Mouse (Mus musculus) lung, embryonic 15.5 days (tissue): ENCODE results near the gene Vmn1r80. TPM values are rescaled to one million over a fixed set of nuclear protein-coding genes. Genes with fewer than 3 reads are reported as not detected.
"Not testable (repeated sequence)": the region's sequence is repeated elsewhere in the genome, so short reads cannot be mapped to it uniquely, and the experiment has no call there.

Source experiments
- ATAC-seq: fragments of 200-750 bp; cut with Nextera tagmentation; 2 replicates; pipeline ENCODE4 v1.8.0; 2017; ENCODE audit warnings: moderate number of reproducible peaks, borderline replicate concordance; ENCODE audit not compliant: low FRiP score, low TSS enrichment; ENCODE audit errors: extremely low read depth
- H3K27ac ChIP-seq: fragments of 300-500 bp; sonication (generic); 2 replicates; pipeline ENCODE4 v1.5.1; 2015; ENCODE audit warnings: moderate library complexity, mild to moderate bottlenecking, inconsistent platforms
- H3K27me3 ChIP-seq: fragments of 300-500 bp; sonication (generic); 2 replicates; pipeline ENCODE4 v1.6.1; 2015; ENCODE audit warnings: inconsistent platforms
- H3K36me3 ChIP-seq: fragments of 300-500 bp; sonication (generic); 2 replicates; pipeline ENCODE4 v1.6.1; 2015; ENCODE audit warnings: inconsistent platforms
- H3K4me1 ChIP-seq: fragments of 300-500 bp; sonication (generic); 2 replicates; pipeline ENCODE4 v1.6.1; 2015; ENCODE audit warnings: inconsistent platforms
- H3K4me2 ChIP-seq: fragments of 300-500 bp; sonication (generic); 2 replicates; pipeline ENCODE4 v1.6.1; 2015; ENCODE audit warnings: inconsistent platforms, mild to moderate bottlenecking, moderate library complexity
- H3K4me3 ChIP-seq: fragments of 300-500 bp; sonication (generic); 2 replicates; pipeline ENCODE4 v1.5.1; 2015; ENCODE audit warnings: mild to moderate bottlenecking, inconsistent platforms
- H3K9ac ChIP-seq: fragments of 300-500 bp; sonication (generic); 2 replicates; pipeline ENCODE4 v1.6.1; 2015; ENCODE audit warnings: inconsistent platforms
- H3K9me3 ChIP-seq: fragments of 300-500 bp; sonication (generic); 2 replicates; pipeline ENCODE4 v1.6.1; 2016; ENCODE audit warnings: inconsistent platforms
- WGBS: fragments of 180-500 bp; shearing (Covaris S2); methylation state at CpG from one replicate; pipeline ENCODE4 v1.1.7; 2015; 5-methylcytosine and 5-hydroxymethylcytosine counted together
- polyA plus RNA-seq: library from polyadenylated mRNA; unstranded; fragments of >200 nt; fragmentation: Nextera tagmentation; extraction: Ambion mirVana; gene quantifications from 2 replicates; pipeline ENCODE4 v1.2.1, GENCODE M21; 2015

Vmn1r80 gene
- not detected in 2 replicates for polyA plus RNA-seq

DNA sequence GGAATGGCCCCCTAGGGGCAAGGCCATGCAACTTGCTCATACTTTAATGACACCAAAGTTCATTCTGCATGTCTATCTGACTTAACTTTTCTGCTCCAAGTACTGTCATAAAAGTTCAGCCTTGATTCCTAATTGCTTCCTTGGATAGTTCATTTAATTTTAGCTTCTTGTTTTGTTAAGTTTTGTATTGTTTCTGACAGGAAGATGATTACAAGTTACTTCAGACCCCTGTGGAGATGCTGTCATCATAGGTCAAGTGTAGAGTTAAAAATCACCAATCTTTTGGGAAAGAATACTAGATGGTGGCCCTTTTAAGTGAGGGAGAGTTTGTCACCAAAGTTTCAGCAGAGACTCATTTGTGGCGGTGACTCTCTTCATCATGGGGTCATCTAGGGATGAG is at the start of gene Vmn1r80:
Gene Vmn1r80 (plus strand): TSS at position 301 of the 400 bp plus-strand sequence.
- Histone ChIP-seq H3K9ac (no peak within 1 kb of the TSS), H3K4me2 (no peak within 1 kb of the TSS), H3K27me3 (no peaks in the 10 kb centered on the region), H3K27ac (no peak within 1 kb of the TSS), H3K4me1 (no peaks in the 10 kb centered on the region), H3K4me3 (no peak within 1 kb of the TSS), H3K36me3 (no peaks in the 10 kb centered on the region), H3K9me3 (no peaks in the 10 kb centered on the region)
- WGBS, result 88% methylated on average over 1 of the region's 1 CpGs
- ATAC-seq, result no peak

DNA sequence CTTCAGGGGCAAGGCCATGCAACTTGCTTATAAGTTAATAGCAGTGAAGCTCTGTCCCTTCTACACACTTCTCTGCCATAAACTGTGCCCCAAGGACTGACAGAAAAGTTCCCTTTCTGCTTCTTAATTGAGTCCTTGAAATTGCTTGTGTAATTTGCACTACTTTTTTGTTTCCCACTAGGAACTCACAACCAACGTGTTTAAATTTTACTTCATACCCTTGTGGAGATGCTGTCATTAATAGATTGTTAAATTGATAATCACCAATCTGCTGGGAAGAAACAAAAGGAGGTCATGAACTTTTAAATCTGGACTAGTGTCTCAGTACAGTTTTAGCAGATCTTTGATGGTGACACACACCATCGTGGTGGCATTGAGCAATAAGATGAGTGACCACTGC is 39.1 kb upstream of the Vmn1r80 start, which contains the start of gene Vmn1r78:
Gene Vmn1r78 (plus strand): TSS at position 301 of the 400 bp plus-strand sequence.
- no peak within 1 kb of the TSS for H3K4me3 ChIP-seq
- no peak for ATAC-seq
- H3K9me3 ChIP-seq, result no peaks in the 10 kb centered on the region
- no peaks in the 10 kb centered on the region for H3K27me3 ChIP-seq
- no peaks in the 10 kb centered on the region for H3K4me1 ChIP-seq
- no peak within 1 kb of the TSS for H3K9ac ChIP-seq
- no peak within 1 kb of the TSS for H3K4me2 ChIP-seq
- H3K27ac ChIP-seq, result no peak within 1 kb of the TSS
- 46% methylated on average over 2 of the region's 2 CpGs for WGBS
- no peaks in the 10 kb centered on the region for H3K36me3 ChIP-seq

DNA sequence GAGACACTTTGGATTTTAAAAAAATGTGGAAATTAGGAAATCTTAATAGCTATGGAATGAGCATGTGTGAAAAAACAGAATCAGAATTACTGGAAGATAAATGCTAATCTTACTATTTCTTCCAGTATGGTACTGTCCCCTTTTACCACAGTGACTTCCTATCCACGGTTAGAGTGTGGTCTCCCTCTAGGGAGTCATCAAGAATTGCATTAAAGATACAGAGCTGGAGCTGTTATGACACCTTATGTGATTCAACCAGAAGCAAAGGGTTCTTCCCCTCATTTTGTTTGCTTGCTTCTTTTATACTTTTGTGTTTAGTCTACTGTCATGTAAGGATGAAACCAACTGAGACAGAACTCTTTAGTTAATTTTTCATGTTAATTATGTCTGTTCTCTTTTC is 32.6 kb upstream of the Vmn1r80 start:
- not testable (repeated sequence) for H3K4me3 ChIP-seq, H3K27me3 ChIP-seq, ATAC-seq, H3K9me3 ChIP-seq, H3K4me2 ChIP-seq, H3K27ac ChIP-seq, H3K36me3 ChIP-seq, H3K9ac ChIP-seq, H3K4me1 ChIP-seq
- WGBS, result 38% methylated on average over 1 of the region's 1 CpGs

DNA sequence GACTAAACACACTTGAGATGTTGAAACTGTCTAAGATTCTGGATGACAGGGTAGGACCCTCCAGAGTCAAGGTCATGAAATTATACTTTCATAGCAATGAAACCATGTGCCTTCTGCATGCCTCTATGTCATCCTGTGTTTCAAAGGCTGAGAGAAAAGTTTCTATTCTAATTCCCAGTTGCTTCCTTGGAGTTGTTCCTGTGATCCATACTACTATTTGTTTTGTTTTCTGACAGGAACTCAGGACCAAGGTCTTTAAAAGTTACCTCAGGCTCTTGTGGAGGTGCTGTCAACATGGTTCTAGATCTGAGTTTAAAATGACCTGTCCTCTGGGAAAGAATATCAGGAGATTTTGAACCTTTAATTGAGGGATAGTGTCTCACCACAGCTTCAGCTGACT is 18.1 kb upstream of the Vmn1r80 start, which contains the start of gene Vmn1r79:
Gene Vmn1r79 (plus strand): TSS at position 301 of the 400 bp plus-strand sequence.
- H3K9ac ChIP-seq, H3K36me3 ChIP-seq, H3K4me3 ChIP-seq, ATAC-seq, H3K4me1 ChIP-seq, H3K9me3 ChIP-seq, H3K4me2 ChIP-seq, H3K27ac ChIP-seq, H3K27me3 ChIP-seq: not testable (repeated sequence)

DNA sequence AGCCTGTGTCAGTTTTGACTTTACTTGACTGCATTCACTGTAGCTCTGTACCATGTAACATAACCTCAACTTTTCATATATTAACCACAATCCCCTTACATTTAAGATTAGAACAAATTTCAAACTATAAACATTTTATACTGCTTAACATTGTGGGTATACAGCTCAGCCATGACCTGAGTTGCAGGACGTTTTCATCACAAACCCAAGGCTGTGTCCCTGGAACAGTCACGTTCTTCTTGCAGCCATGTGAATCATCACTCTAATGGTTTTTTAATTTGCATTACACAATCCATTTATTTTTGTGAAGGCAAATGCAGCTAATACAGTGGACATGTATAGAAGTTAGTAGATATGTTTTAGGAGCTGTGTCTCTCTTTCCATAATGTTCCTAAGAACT is 16.2 kb upstream of the Vmn1r80 start:
- H3K9ac ChIP-seq, H3K9me3 ChIP-seq, H3K4me1 ChIP-seq, H3K4me2 ChIP-seq, H3K27ac ChIP-seq, H3K27me3 ChIP-seq, H3K36me3 ChIP-seq, H3K4me3 ChIP-seq, ATAC-seq: not testable (repeated sequence)
- WGBS, result 49% methylated on average over 2 of the region's 2 CpGs

DNA sequence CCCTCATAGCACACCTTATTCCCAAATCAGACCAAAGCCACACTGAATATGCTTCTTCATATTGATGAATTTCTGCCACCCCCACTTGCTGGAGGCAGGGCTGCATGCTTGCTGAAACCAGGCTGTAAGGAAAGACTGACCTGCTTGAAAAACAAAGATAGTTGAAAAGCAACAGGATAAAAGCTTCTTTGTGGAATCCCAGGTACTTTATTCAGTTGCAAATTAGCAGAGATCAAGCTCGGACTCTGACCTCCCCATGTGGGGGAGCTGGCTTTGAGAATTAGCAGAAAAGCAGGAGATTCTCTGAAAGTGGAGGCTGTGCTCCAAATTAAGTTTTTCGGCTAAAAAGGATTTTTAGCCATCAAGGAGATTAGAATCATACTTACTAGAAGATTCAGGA is 15.1 kb downstream of the Vmn1r80 start:
- no peaks in the 10 kb centered on the region for H3K4me1 ChIP-seq
- H3K36me3 ChIP-seq, result no peaks in the 10 kb centered on the region
- no peak overlapping the region for H3K4me3 ChIP-seq
- no peaks in the 10 kb centered on the region for H3K27me3 ChIP-seq
- WGBS, result 64% methylated on average over 2 of the region's 2 CpGs
- H3K9ac ChIP-seq, result no peak overlapping the region
- peaks cover 2% of the 10 kb centered on the region; the same call in 1 of the 2 replicates for H3K9me3 ChIP-seq
- no peak overlapping the region for H3K4me2 ChIP-seq
- ATAC-seq, result no peak
- H3K27ac ChIP-seq, result no peak overlapping the region

Other genes starting within 250 kb of the Vmn1r80 start
- not detected in 2 replicates for gene Vmn1r77, start 152.5 kb upstream of the Vmn1r80 start, polyA plus RNA-seq
- not detected in 2 replicates for gene Vmn1r78, start 39.0 kb upstream of the Vmn1r80 start, polyA plus RNA-seq
- not detected in 2 replicates for gene Vmn1r79, start 18.0 kb upstream of the Vmn1r80 start, polyA plus RNA-seq
- not detected in 2 replicates for gene Vmn1r81, start 79.0 kb downstream of the Vmn1r80 start, polyA plus RNA-seq
- not detected in 2 replicates for gene Vmn1r82, start 111.1 kb downstream of the Vmn1r80 start, polyA plus RNA-seq
- gene Vmn1r83, start 140.2 kb downstream of the Vmn1r80 start, polyA plus RNA-seq, result not detected in 2 replicates
- gene Vmn1r84, start 180.0 kb downstream of the Vmn1r80 start, polyA plus RNA-seq, result not detected in 2 replicates
- gene Zfp551, start 233.5 kb downstream of the Vmn1r80 start, polyA plus RNA-seq, result 3.3 and 3.6 TPM in 2 replicates